Mouse (Mus musculus) CH12.LX (cell line): ENCODE data around the gene Rbms1. TPM values are rescaled to one million over a fixed set of nuclear protein-coding genes. Genes with fewer than 3 reads are reported as not detected.

Experiments
- DNase-seq: peaks from one replicate; pipeline ENCODE4 v3.0.0-alpha.2; 2013; ENCODE audit errors: extremely low read depth
- H3K27ac ChIP-seq: 2 replicates; pipeline ENCODE4 v1.5.1; 2012; ENCODE audit warnings: low read depth, mild to moderate bottlenecking, control low read depth, moderate library complexity; ENCODE audit not compliant: insufficient read depth
- H3K27me3 ChIP-seq: replicated peaks from 2 replicates; pipeline ENCODE3; 2012; ENCODE audit warnings: inconsistent platforms
- H3K36me3 ChIP-seq, 2 experiments: replicated peaks in 1 of 2; 2 replicates each; pipeline versions ENCODE3 to v1.6.1; 2012; ENCODE audit warnings: inconsistent platforms in 1 of 2, low read length in 1 of 2, mild to moderate bottlenecking in 1 of 2, mixed read lengths in 1 of 2, moderate library complexity in 1 of 2; ENCODE audit not compliant: control insufficient read depth in 1 of 2, insufficient read depth in 1 of 2
- H3K4me1 ChIP-seq, 2 experiments: 2 replicates each; pipeline ENCODE4 v1.6.1; 2012; ENCODE audit warnings: inconsistent platforms in 1 of 2, moderate library complexity in 1 of 2; ENCODE audit not compliant: insufficient read depth in 2 of 2, control insufficient read depth in 1 of 2
- H3K4me2 ChIP-seq: 2 replicates; pipeline ENCODE4 v1.6.1; 2012; ENCODE audit warnings: low read depth, mild to moderate bottlenecking, control low read depth; ENCODE audit not compliant: poor library complexity, insufficient read depth, severe bottlenecking
- H3K4me3 ChIP-seq, 3 experiments: fragments of 150-350 bp in 1 of 3; sonication (generic) in 1 of 3; replicated peaks in 1 of 3; 2 replicates each; pipeline versions ENCODE3 to v1.5.1; 2011 to 2012; ENCODE audit warnings: low read depth in 2 of 3, low read length in 2 of 3, mild to moderate bottlenecking in 2 of 3, moderate library complexity in 2 of 3, control low read depth in 1 of 3, improper control_type of control experiment in 1 of 3, inconsistent platforms in 1 of 3, mixed read lengths in 1 of 3; ENCODE audit not compliant: poor library complexity in 1 of 3
- H3K79me2 ChIP-seq: replicated peaks from 2 replicates; pipeline ENCODE4 v1.6.1; 2012; ENCODE audit warnings: mild to moderate bottlenecking, moderate library complexity; ENCODE audit not compliant: control insufficient read depth, poor library complexity, insufficient read depth, severe bottlenecking; ENCODE audit errors: extremely low read depth
- H3K9ac ChIP-seq: 2 replicates; pipeline ENCODE4 v1.6.1; 2012; ENCODE audit warnings: low read depth, mild to moderate bottlenecking, control low read depth, moderate library complexity; ENCODE audit not compliant: insufficient read depth
- H3K9me3 ChIP-seq: replicated peaks from 2 replicates; pipeline ENCODE3; 2012; ENCODE audit warnings: low read length, inconsistent platforms, mixed read lengths
- BHLHE40 ChIP-seq: IDR thresholded peaks from 2 replicates; pipeline ENCODE4 v1.6.1; 2011; ENCODE audit warnings: mild to moderate bottlenecking, low read depth, low read length, improper control_type of control experiment
- CHD1 ChIP-seq: IDR thresholded peaks from 2 replicates; pipeline ENCODE4 v1.6.1; 2012; ENCODE audit warnings: low read depth, low read length, improper control_type of control experiment, inconsistent platforms
- EP300 ChIP-seq: IDR thresholded peaks from 2 replicates; pipeline ENCODE4 v1.6.1; 2011; ENCODE audit warnings: low read length, improper control_type of control experiment
- IRF4 ChIP-seq: IDR thresholded peaks from 2 replicates; pipeline ENCODE4 v1.6.1; 2014; ENCODE audit warnings: low read depth, mild to moderate bottlenecking, inconsistent platforms, low read length, improper control_type of control experiment
- JUN ChIP-seq: IDR thresholded peaks from 2 replicates; pipeline ENCODE4 v1.6.1; 2011; ENCODE audit warnings: low read depth, mild to moderate bottlenecking, low read length, improper control_type of control experiment, moderate library complexity; ENCODE audit not compliant: insufficient read depth
- KAT2A ChIP-seq: IDR thresholded peaks from 2 replicates; pipeline ENCODE4 v1.6.1; 2012; ENCODE audit warnings: low read length, improper control_type of control experiment, inconsistent platforms; ENCODE audit not compliant: insufficient replicate concordance
- MEF2A ChIP-seq: IDR thresholded peaks from 2 replicates; pipeline ENCODE4 v1.6.1; 2014; ENCODE audit warnings: low read depth, mild to moderate bottlenecking, inconsistent platforms, low read length, improper control_type of control experiment, borderline replicate concordance
- MYC ChIP-seq: IDR thresholded peaks from 2 replicates; pipeline ENCODE4 v1.6.1; 2011; ENCODE audit warnings: low read depth, mild to moderate bottlenecking, improper control_type of control experiment, low read length
- NELFE ChIP-seq: IDR thresholded peaks from 2 replicates; pipeline ENCODE4 v1.6.1; 2011; ENCODE audit warnings: low read depth, low read length, improper control_type of control experiment
- NRF1 ChIP-seq: IDR thresholded peaks from 2 replicates; pipeline ENCODE4 v1.6.1; 2014; ENCODE audit warnings: low read depth, mild to moderate bottlenecking, inconsistent platforms, low read length, improper control_type of control experiment, moderate library complexity
- POLR2A ChIP-seq: IDR thresholded peaks from 2 replicates; pipeline ENCODE4 v1.6.1; 2011; ENCODE audit warnings: low read depth, mild to moderate bottlenecking, improper control_type of control experiment, low read length
- RAD21 ChIP-seq: IDR thresholded peaks from 2 replicates; pipeline ENCODE4 v1.6.1; 2011; ENCODE audit warnings: low read depth, mild to moderate bottlenecking, low read length, improper control_type of control experiment, moderate library complexity
- SIN3A ChIP-seq: IDR thresholded peaks from 2 replicates; pipeline ENCODE4 v1.6.1; 2012; ENCODE audit warnings: low read length, improper control_type of control experiment, inconsistent platforms
- TCF12 ChIP-seq: IDR thresholded peaks from 2 replicates; pipeline ENCODE4 v1.6.1; 2014; ENCODE audit warnings: low read depth, mild to moderate bottlenecking, inconsistent platforms, low read length, improper control_type of control experiment
- UBTF ChIP-seq: IDR thresholded peaks from 2 replicates; pipeline ENCODE4 v1.6.1; 2012; ENCODE audit warnings: low read depth, mild to moderate bottlenecking, inconsistent platforms, low read length, improper control_type of control experiment, moderate library complexity
- USF1 ChIP-seq: IDR thresholded peaks from 2 replicates; pipeline ENCODE4 v1.6.1; 2014; ENCODE audit warnings: low read depth, mild to moderate bottlenecking, inconsistent platforms, low read length, improper control_type of control experiment
- USF2 ChIP-seq: conservative IDR thresholded peaks from 2 replicates; pipeline ENCODE4 v1.6.1; 2011; ENCODE audit warnings: low read depth, low read length, improper control_type of control experiment
- ZC3H11A ChIP-seq: IDR thresholded peaks from 2 replicates; pipeline ENCODE4 v1.6.1; 2012; ENCODE audit warnings: low read depth, mild to moderate bottlenecking, inconsistent platforms, low read length, improper control_type of control experiment
- ZMIZ1 ChIP-seq: IDR thresholded peaks from 2 replicates; pipeline ENCODE4 v1.6.1; 2012; ENCODE audit warnings: low read depth, mild to moderate bottlenecking, inconsistent platforms, low read length, improper control_type of control experiment
- dilution Hi-C: fragments of 300-500 bp; cut with MboI; formaldehyde crosslinking; loops from 2 replicates; pipeline ENCODE4 v1.14.3; 2020; ENCODE audit warnings: low sequenced_read_pairs; ENCODE audit not compliant: extremely low pct_unique_long_range_greater_than_20kb, extremely low pct_ligation_motif_present
- in situ Hi-C: fragments of 300-500 bp; cut with MboI; formaldehyde crosslinking; loops from 3 replicates; pipeline ENCODE4 v1.14.3; 2019; ENCODE audit warnings: low sequenced_read_pairs, low pct_ligation_motif_present, low pct_unique_long_range_greater_than_20kb, mixed read lengths
- polyA plus RNA-seq: library from polyadenylated mRNA; unstranded; fragments of >175 nt; gene quantifications from 2 replicates; pipeline ENCODE4 v1.2.1, GENCODE M21; 2012; ENCODE audit warnings: low read depth; ENCODE audit not compliant: insufficient read length
- total RNA-seq, 2 experiments: library from RNA; depleted of rRNA; stranded (reverse); fragments of 300-350 nt in 1 of 2; fragments of >200 nt in 1 of 2; gene quantifications; 2 replicates each; pipeline ENCODE4 v1.2.3; 2012 to 2014

Gene Rbms1
- total and polyA plus RNA-seq, 3 experiments = 10.6 to 33.9 (median 12.6) TPM

- in situ Hi-C loops = no loop called here
These were observed 23.0 kb downstream of the Rbms1 start for GRCm38 (mm10) chr2:60939957-60940356.

GRCm38 (mm10) chr2:60936910-60937309, 26.1 kb downstream of the Rbms1 start:
- Histone ChIP-seq H3K36me3 (no peaks in the 10 kb centered on the region), H3K4me1 (no peaks in the 10 kb centered on the region), H3K9ac (no peak overlapping the region), H3K4me3 (no peak overlapping the region), H3K27ac (no peak overlapping the region)
- no peak for DNase-seq
- TF ChIP-seq USF1 (no peak), ZC3H11A (no peak), RAD21 (no peak), JUN (no peak)
- TF ChIP-seq, all 38 proteins: peak for 0
- Histone ChIP-seq H3K9me3 (no peaks in the 10 kb centered on the region), H3K27me3 (no peaks in the 10 kb centered on the region), H3K79me2 (no peaks in the 10 kb centered on the region), H3K4me2 (no peak overlapping the region)
- in situ Hi-C loops = no loop called here
- dilution Hi-C loops = no loop called here

More at GRCm38 (mm10) chr2:60939957-60940356, 23.0 kb downstream of the Rbms1 start:
- no peak for DNase-seq
- dilution Hi-C loops = no loop called here
- Histone ChIP-seq H3K9ac (no peak overlapping the region), H3K4me3 (no peak overlapping the region), H3K27ac (no peak overlapping the region), H3K9me3 (no peaks in the 10 kb centered on the region), H3K36me3 (no peaks in the 10 kb centered on the region), H3K4me2 (peak overlapping the region; percentile 11; the same call in 1 of the 2 replicates), H3K79me2 (no peaks in the 10 kb centered on the region), H3K27me3 (no peaks in the 10 kb centered on the region), H3K4me1 (no peaks in the 10 kb centered on the region)
- TF ChIP-seq KAT2A = no peak
- 0 out of 2 replicates have a peak, but pooled peaks have one; percentile 28 for TF ChIP-seq IRF4

GRCm38 (mm10) chr2:60928948-60929347, 34.0 kb downstream of the Rbms1 start:
- Histone ChIP-seq H3K9me3 (no peaks in the 10 kb centered on the region), H3K4me2 (no peak overlapping the region), H3K36me3 (no peaks in the 10 kb centered on the region), H3K79me2 (no peaks in the 10 kb centered on the region), H3K27me3 (no peaks in the 10 kb centered on the region), H3K27ac (no peak overlapping the region), H3K4me1 (peaks cover 8 to 9% of the 10 kb centered on the region in 2 experiments; a peak in 3 of 4 replicates), H3K4me3 (no peak overlapping the region), H3K9ac (no peak overlapping the region)
- no peak for DNase-seq
- TF ChIP-seq NRF1 = no peak
- TF ChIP-seq POLR2A = no peak
- no peak for TF ChIP-seq SIN3A
- TF ChIP-seq JUN = no peak
- no peak for TF ChIP-seq UBTF
- no peak for TF ChIP-seq CHD1
- no peak for TF ChIP-seq MYC
- TF ChIP-seq NELFE = no peak
- no peak for TF ChIP-seq ZMIZ1
- no peak for TF ChIP-seq TCF12
- TF ChIP-seq USF2 = no peak
- TF ChIP-seq EP300 = no peak
- no peak for TF ChIP-seq MEF2A
- TF ChIP-seq BHLHE40 = no peak
- in situ Hi-C loops (no loop called here), dilution Hi-C loops (no loop called here)
